Mouse (Mus musculus) cerebellum, adult 2 months (tissue): ENCODE measurements around the gene Adat2.

Experiments
- CTCF ChIP-seq: fragments of 200-500 bp; IDR thresholded peaks from 2 replicates; pipeline ENCODE4 v1.5.1; 2011; ENCODE audit warnings: low read depth, mild to moderate bottlenecking, control low read depth, low read length, moderate library complexity, borderline replicate concordance; ENCODE audit not compliant: insufficient read depth
- POLR2A ChIP-seq: fragments of 200-500 bp; IDR thresholded peaks from 2 replicates; pipeline ENCODE4 v1.6.1; 2011; ENCODE audit warnings: low read length, control low read depth, borderline replicate concordance; ENCODE audit not compliant: insufficient read depth

GRCm38 (mm10) chr10:13570697-13571538 is 18.2 kb downstream of the Adat2 start:
- TF ChIP-seq CTCF (no peak), POLR2A (no peak)
